Mouse (Mus musculus) MEL (cell line): ENCODE results near the gene Sorcs2.

ENCODE experiments used
- CTCF ChIP-seq, 3 experiments: IDR thresholded peaks in 2 of 3; conservative IDR thresholded peaks in 1 of 3; 2 replicates each; pipeline ENCODE4 v1.5.1; 2011 to 2012; ENCODE audit warnings: low read length in 3 of 3, low read depth in 2 of 3, mild to moderate bottlenecking in 2 of 3, improper control_type of control experiment in 1 of 3, inconsistent platforms in 1 of 3, mixed read lengths in 1 of 3, moderate library complexity in 1 of 3; ENCODE audit not compliant: control insufficient read depth in 1 of 3, insufficient read depth in 1 of 3, poor library complexity in 1 of 3, severe bottlenecking in 1 of 3
- KAT2A ChIP-seq: conservative IDR thresholded peaks from 2 replicates; pipeline ENCODE4 v1.6.1; 2012; ENCODE audit warnings: low read depth, low read length, improper control_type of control experiment, inconsistent platforms
- MXI1 ChIP-seq: IDR thresholded peaks from 2 replicates; pipeline ENCODE4 v1.6.1; 2011; ENCODE audit warnings: mild to moderate bottlenecking, low read depth, low read length, improper control_type of control experiment
- NELFE ChIP-seq: IDR thresholded peaks from 2 replicates; pipeline ENCODE4 v1.6.1; 2011; ENCODE audit warnings: low read depth, low read length, improper control_type of control experiment
- POLR2A ChIP-seq, 2 experiments: IDR thresholded peaks; 2 replicates each; pipeline ENCODE4 v1.6.1; 2011 to 2012; ENCODE audit warnings: low read length in 2 of 2, mild to moderate bottlenecking in 2 of 2, control low read depth in 1 of 2, improper control_type of control experiment in 1 of 2, low read depth in 1 of 2, moderate library complexity in 1 of 2; ENCODE audit not compliant: control insufficient read depth in 1 of 2, insufficient read depth in 1 of 2, poor library complexity in 1 of 2
- RCOR1 ChIP-seq: IDR thresholded peaks from 2 replicates; pipeline ENCODE4 v1.6.1; 2012; ENCODE audit warnings: low read depth, mild to moderate bottlenecking, inconsistent platforms, low read length, improper control_type of control experiment
- TBP ChIP-seq: IDR thresholded peaks from 2 replicates; pipeline ENCODE4 v1.8.0; 2011; ENCODE audit warnings: low read depth, low read length, improper control_type of control experiment

DNA sequence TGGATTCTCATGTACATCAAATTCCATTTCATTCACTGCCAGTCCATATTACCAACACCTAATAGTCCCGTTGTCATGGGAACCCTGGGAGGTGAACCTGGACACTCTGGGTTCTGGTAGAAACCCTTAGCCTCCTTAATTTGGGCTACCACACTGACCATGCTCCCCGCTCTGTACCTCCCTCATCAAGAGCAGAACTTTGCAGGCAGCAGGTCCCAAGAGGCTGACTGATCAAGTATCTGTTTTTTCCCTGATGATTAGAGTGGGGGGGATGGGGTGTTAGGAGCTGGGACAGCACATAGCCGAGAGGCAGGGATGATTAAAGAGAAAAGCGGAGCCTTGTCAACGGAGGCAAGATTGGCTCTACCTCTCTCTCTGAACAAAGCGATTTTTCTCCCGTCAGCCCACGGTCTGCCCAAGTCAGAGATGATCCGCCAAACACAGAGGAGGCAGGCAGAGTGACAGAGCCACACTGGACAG is 167.6 kb downstream of the Sorcs2 start:
- TF ChIP-seq MXI1 (no peak), RCOR1 (no peak), CTCF (IDR thresholded peaks at IDR 0.05 in 2 of 3, conservative IDR thresholded peaks at IDR 0.05 in 1 of 3; ENCODE audit: control insufficient read depth in 1 of 3, insufficient read depth in 1 of 3, low read depth in 2 of 3, low read length in 3 of 3, poor library complexity in 1 of 3, severe bottlenecking in 1 of 3) (no peak), POLR2A (IDR thresholded peaks at IDR 0.05; ENCODE audit: control insufficient read depth in 1 of 2, insufficient read depth in 1 of 2, low read depth in 1 of 2, low read length in 2 of 2, poor library complexity in 1 of 2) (no peak), KAT2A (no peak), NELFE (no peak), TBP (no peak)
